ENCODE assay signal across 18 mouse cellular contexts in genomic region chr14:18820713-18821112, GRCm38 (mm10).
A peak's percentile ranks its signal among the peaks of the same experiment; 100 is the strongest.
DNase-seq lines count a peak whose midpoint lies in the region; ATAC-seq and TF ChIP-seq lines count a peak whose summit lies in the region.
"Had no signal": no experiment of that assay in that cellular context is flagged by ENCODE, and none has a peak within 500 bp of the region (broad histone marks: within the 10 kb centered on the region; RNA-seq: fewer than 3 reads in every experiment).

No protein-coding gene starts in this region.

- H3K4me2 ChIP-seq in kidney, postnatal 0 days (ENCODE audit: low read length) = no peak overlapping the region
- no peak overlapping the region for H3K4me2 ChIP-seq in lung, embryonic 14.5 days
- no peak overlapping the region for H3K4me2 ChIP-seq in CH12.LX (ENCODE audit: insufficient read depth, low read depth, poor library complexity, severe bottlenecking)
- H3K4me2 ChIP-seq: heart, embryonic 15.5 days; liver, embryonic 13.5 days had no signal

- H3K4me3 ChIP-seq in kidney, postnatal 0 days (replicated peaks; ENCODE audit: low read depth, low read length) = no peak overlapping the region
- no peak overlapping the region for H3K4me3 ChIP-seq in lung, embryonic 14.5 days (ENCODE audit: low read depth, low read length)
- no peak overlapping the region for H3K4me3 ChIP-seq in CH12.LX (replicated peaks in 1 of 3; ENCODE audit: low read depth in 2 of 3, low read length in 2 of 3, poor library complexity in 1 of 3)
- H3K4me3 ChIP-seq: heart, embryonic 15.5 days; liver, embryonic 13.5 days had no signal

- ATAC-seq in kidney, postnatal 0 days (replicated peaks; ENCODE audit: low FRiP score, low read depth) = no peak
- 0 out of 2 replicates have a peak, but pooled peaks have one; percentile 41 for ATAC-seq in lung, embryonic 14.5 days (ENCODE audit: insufficient read depth)
- ATAC-seq: intestine, postnatal 0 days; Patski had no signal

- dilution Hi-C loops in CH12.LX (cut with MboI; ENCODE audit: extremely low pct_ligation_motif_present, extremely low pct_unique_long_range_greater_than_20kb, low sequenced_read_pairs) = no loop called here

- intact Hi-C loops in gastrocnemius, postnatal 14 days (cut with DNase I; ENCODE audit: low total_unique reads) = no loop called here

- H3K27me3 ChIP-seq in kidney, postnatal 0 days (ENCODE audit: insufficient read depth, low read length) = no peaks in the 10 kb centered on the region
- H3K27me3 ChIP-seq in lung, embryonic 14.5 days (ENCODE audit: insufficient read depth, low read length) = no peaks in the 10 kb centered on the region
- no peaks in the 10 kb centered on the region for H3K27me3 ChIP-seq in CH12.LX (replicated peaks)
- H3K27me3 ChIP-seq: heart, embryonic 15.5 days; liver, embryonic 13.5 days; Patski had no signal

- no peak overlapping the region for H3K9ac ChIP-seq in kidney, postnatal 0 days (ENCODE audit: low read depth, low read length)
- H3K9ac ChIP-seq in lung, embryonic 14.5 days = no peak overlapping the region
- no peak overlapping the region for H3K9ac ChIP-seq in CH12.LX (ENCODE audit: insufficient read depth, low read depth)
- H3K9ac ChIP-seq: heart, embryonic 15.5 days; liver, embryonic 13.5 days had no signal

- no peak for TF ChIP-seq CTCF in kidney, postnatal 0 days (IDR thresholded peaks at IDR 0.05; ENCODE audit: low read depth)
- no peak for TF ChIP-seq CTCF in lung, embryonic 14.5 days (IDR thresholded peaks at IDR 0.05; ENCODE audit: low read depth)
- TF ChIP-seq CTCF in CH12.LX (conservative IDR thresholded peaks at IDR 0.05 in 1 of 2, IDR thresholded peaks at IDR 0.05 in 1 of 2; ENCODE audit: low read depth in 2 of 2, low read length in 2 of 2) = no peak

- H3K27ac ChIP-seq in kidney, postnatal 0 days = no peak overlapping the region
- no peak overlapping the region for H3K27ac ChIP-seq in lung, embryonic 14.5 days (ENCODE audit: low read depth)
- H3K27ac ChIP-seq in CH12.LX (ENCODE audit: insufficient read depth, low read depth) = no peak overlapping the region
- H3K27ac ChIP-seq: heart, embryonic 15.5 days; liver, embryonic 13.5 days had no signal

- TF ChIP-seq EP300 in CH12.LX (IDR thresholded peaks at IDR 0.05; ENCODE audit: low read length) = no peak

- DNase-seq in kidney, postnatal 0 days (ENCODE audit: low spot score) = peak; percentile 3
- DNase-seq in kidney, postnatal 10 days = no peak
- DNase-seq in lung, embryonic 14.5 days = peak; percentile 17
- DNase-seq in lung, postnatal 4 days = no peak
- peak; percentile 21 for DNase-seq in CH12.LX (ENCODE audit: extremely low read depth)
- DNase-seq in fibroblast of lung, adult 2 months (ENCODE audit: low read depth) = peak; percentile 25
- no peak for DNase-seq in B cell, adult 2 months
- no peak for DNase-seq in gastrocnemius, postnatal 14 days
- DNase-seq: cerebellum, adult 11 months; cerebellum, postnatal 25 days; heart, adult 11 months; kidney, postnatal 36 days; liver, embryonic 13.5 days; midbrain, embryonic 14.5 days; right cerebral cortex, postnatal 14 days had no signal

- no peaks in the 10 kb centered on the region for H3K4me1 ChIP-seq in kidney, postnatal 0 days (replicated peaks; ENCODE audit: insufficient read depth, low read length)
- H3K4me1 ChIP-seq in lung, embryonic 14.5 days (ENCODE audit: insufficient read depth) = no peaks in the 10 kb centered on the region
- peaks cover 0 to 17% of the 10 kb centered on the region in 2 experiments; a peak in 2 of 4 replicates for H3K4me1 ChIP-seq in CH12.LX (ENCODE audit: control insufficient read depth in 1 of 2, insufficient read depth in 2 of 2)
- H3K4me1 ChIP-seq: heart, embryonic 15.5 days; liver, embryonic 13.5 days had no signal

- H3K36me3 ChIP-seq in kidney, postnatal 0 days (ENCODE audit: insufficient read depth, low read length) = no peaks in the 10 kb centered on the region
- H3K36me3 ChIP-seq in lung, embryonic 14.5 days (ENCODE audit: insufficient read depth) = no peaks in the 10 kb centered on the region
- H3K36me3 ChIP-seq in CH12.LX (replicated peaks in 1 of 2; ENCODE audit: control insufficient read depth in 1 of 2, insufficient read depth in 1 of 2, low read length in 1 of 2) = no peaks in the 10 kb centered on the region
- H3K36me3 ChIP-seq: heart, embryonic 15.5 days; liver, embryonic 13.5 days had no signal

- no peak for TF ChIP-seq POLR2A in CH12.LX (IDR thresholded peaks at IDR 0.05; ENCODE audit: low read depth, low read length)

- no peaks in the 10 kb centered on the region for H3K79me2 ChIP-seq in CH12.LX (replicated peaks; ENCODE audit: control insufficient read depth, extremely low read depth, insufficient read depth, poor library complexity, severe bottlenecking)

- no peak for TF ChIP-seq RAD21 in CH12.LX (IDR thresholded peaks at IDR 0.05; ENCODE audit: low read depth, low read length)

- no peaks in the 10 kb centered on the region for H3K9me3 ChIP-seq in kidney, postnatal 0 days (replicated peaks; ENCODE audit: low read length)
- H3K9me3 ChIP-seq in lung, embryonic 14.5 days (ENCODE audit: low read depth, low read length) = no peaks in the 10 kb centered on the region
- H3K9me3 ChIP-seq in CH12.LX (replicated peaks; ENCODE audit: low read length) = no peaks in the 10 kb centered on the region
- H3K9me3 ChIP-seq: heart, embryonic 15.5 days; liver, embryonic 13.5 days had no signal

- WGBS in kidney, postnatal 0 days = 52% methylated on average over 6 of the region's 6 CpGs
- 59% methylated on average over 6 of the region's 6 CpGs for WGBS in lung, embryonic 14.5 days

- in situ Hi-C loops in CH12.LX (cut with MboI; ENCODE audit: low pct_ligation_motif_present, low pct_unique_long_range_greater_than_20kb, low sequenced_read_pairs) = no loop called here

TF ChIP-seq in CH12.LX, 34 proteins besides CTCF, POLR2A, EP300 and RAD21:
- TF ChIP-seq GABPA (IDR thresholded peaks at IDR 0.05; ENCODE audit: insufficient replicate concordance, low read depth, low read length) = no peak
- no peak for TF ChIP-seq CHD2 (IDR thresholded peaks at IDR 0.05; ENCODE audit: low read length)
- no peak for TF ChIP-seq TBP (conservative IDR thresholded peaks at IDR 0.05; ENCODE audit: low read depth, low read length)
- TF ChIP-seq NRF1 (IDR thresholded peaks at IDR 0.05; ENCODE audit: low read depth, low read length) = no peak
- TF ChIP-seq UBTF (IDR thresholded peaks at IDR 0.05; ENCODE audit: low read depth, low read length) = no peak
- no peak for TF ChIP-seq HCFC1 (IDR thresholded peaks at IDR 0.05; ENCODE audit: low read depth, low read length)
- no peak for TF ChIP-seq ZNF384 (IDR thresholded peaks at IDR 0.05; ENCODE audit: low read depth, low read length)
- no peak for TF ChIP-seq JUN (IDR thresholded peaks at IDR 0.05; ENCODE audit: insufficient read depth, low read depth, low read length)
- TF ChIP-seq KAT2A (IDR thresholded peaks at IDR 0.05; ENCODE audit: insufficient replicate concordance, low read length) = no peak
- no peak for TF ChIP-seq ZMIZ1 (IDR thresholded peaks at IDR 0.05; ENCODE audit: low read depth, low read length)
- TF ChIP-seq ELF1 (IDR thresholded peaks at IDR 0.05; ENCODE audit: low read depth, low read length) = no peak
- TF ChIP-seq MAX (IDR thresholded peaks at IDR 0.05; ENCODE audit: low read length) = no peak
- no peak for TF ChIP-seq ETS1 (conservative IDR thresholded peaks at IDR 0.05; ENCODE audit: low read depth, low read length)
- TF ChIP-seq CHD1 (IDR thresholded peaks at IDR 0.05; ENCODE audit: low read depth, low read length) = no peak

Comparison
In these comparisons a context has a peak if more than half of its experiments do, and no peak if none do; other contexts are left out.
1. DNase-seq: peak in kidney, postnatal 0 days (single experiment), lung, embryonic 14.5 days (single experiment), CH12.LX (single experiment) and fibroblast of lung, adult 2 months (single experiment); none in kidney, postnatal 10 days (single experiment), lung, postnatal 4 days (0 of 2), B cell, adult 2 months (0 of 2) and gastrocnemius, postnatal 14 days (single experiment).